8 mouse cellular contexts compared by ENCODE assay signal in the genomic region with DNA sequence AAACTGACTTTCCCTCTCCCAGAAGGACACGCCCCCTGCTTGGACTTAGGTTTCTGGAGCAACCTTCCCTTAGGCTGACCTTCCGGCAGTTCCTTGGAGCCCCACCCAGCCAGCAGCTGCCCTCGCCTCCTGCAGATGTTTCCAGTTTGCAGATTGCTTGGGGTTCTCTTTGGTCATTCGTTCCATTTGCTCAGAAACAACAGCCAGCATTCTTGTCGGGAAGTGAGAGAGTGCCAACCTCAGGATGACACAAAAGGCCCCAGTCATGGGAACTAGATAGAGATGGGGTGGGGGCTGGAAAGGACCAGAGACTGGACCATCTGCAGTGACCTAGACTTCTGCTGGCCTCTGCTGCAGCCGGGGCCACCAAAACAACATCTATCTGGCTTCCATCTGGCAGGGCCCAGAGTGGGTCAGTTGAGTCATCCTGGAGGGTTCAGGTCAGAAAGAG. TPM values are rescaled to one million over a fixed set of nuclear protein-coding genes. Genes with fewer than 3 reads are reported as not detected.
DNase-seq lines count a peak whose midpoint lies in the region; ATAC-seq and TF ChIP-seq lines count a peak whose summit lies in the region.

No protein-coding gene starts in this region.

- no peaks in the 10 kb centered on the region for H3K36me3 ChIP-seq in kidney, embryonic 16.5 days (ENCODE audit: insufficient read depth, low read length)
- H3K36me3 ChIP-seq in hindbrain, postnatal 0 days (ENCODE audit: insufficient read depth, low read length), result no peaks in the 10 kb centered on the region

- peak overlapping the region; percentile 23; the same call in 1 of the 2 replicates for H3K27ac ChIP-seq in kidney, embryonic 16.5 days (ENCODE audit: low read length)
- no peak overlapping the region for H3K27ac ChIP-seq in hindbrain, postnatal 0 days

- no peak overlapping the region for H3K4me3 ChIP-seq in kidney, embryonic 16.5 days (ENCODE audit: low read length)
- H3K4me3 ChIP-seq in hindbrain, postnatal 0 days (ENCODE audit: low read length), result no peak overlapping the region

- H3K9ac ChIP-seq in kidney, embryonic 16.5 days (replicated peaks; ENCODE audit: low read length), result no peak overlapping the region
- no peak overlapping the region for H3K9ac ChIP-seq in hindbrain, postnatal 0 days (replicated peaks; ENCODE audit: low read length)

- DNase-seq in layer of hippocampus, adult 11-12 months (ENCODE audit: low spot score), result peak; percentile 65
- DNase-seq in layer of hippocampus, postnatal 14 days (ENCODE audit: low spot score in 2 of 2), result no peak
- peak; percentile 53 for DNase-seq in Muller cell, postnatal 12 days (ENCODE audit: inconsistent ontology term)
- peak; percentile 78 for DNase-seq in gastrocnemius, postnatal 14 days
- peak; percentile 75 for DNase-seq in lung, postnatal 36 days
- DNase-seq in hindbrain, postnatal 0 days (ENCODE audit: low spot score), result no peak
- DNase-seq in spleen, adult 18-20 months, result no peak

- H3K27me3 ChIP-seq in kidney, embryonic 16.5 days (ENCODE audit: insufficient read depth, low read length), result no peaks in the 10 kb centered on the region
- no peaks in the 10 kb centered on the region for H3K27me3 ChIP-seq in hindbrain, postnatal 0 days (ENCODE audit: insufficient read depth, low read length)

- 39% methylated on average over 6 of the region's 6 CpGs for WGBS in kidney, embryonic 16.5 days
- WGBS in hindbrain, postnatal 0 days, result 61% methylated on average over 6 of the region's 6 CpGs

- H3K9me3 ChIP-seq in kidney, embryonic 16.5 days (ENCODE audit: low read length), result no peaks in the 10 kb centered on the region
- H3K9me3 ChIP-seq in hindbrain, postnatal 0 days (ENCODE audit: low read length), result no peaks in the 10 kb centered on the region

- H3K4me2 ChIP-seq in kidney, embryonic 16.5 days (replicated peaks; ENCODE audit: low read depth, low read length), result no peak overlapping the region
- H3K4me2 ChIP-seq in hindbrain, postnatal 0 days (ENCODE audit: low read depth, low read length), result no peak overlapping the region

- ATAC-seq in kidney, embryonic 16.5 days (ENCODE audit: low FRiP score, low TSS enrichment), result peak; percentile 13; the same call in 1 of the 2 replicates
- no peak for ATAC-seq in hindbrain, postnatal 0 days

- intact Hi-C loops in gastrocnemius, postnatal 14 days (cut with DNase I; ENCODE audit: low total_unique reads), result no loop called here

- H3K4me1 ChIP-seq in kidney, embryonic 16.5 days (ENCODE audit: insufficient read depth, low read length), result peaks cover 38% of the 10 kb centered on the region
- H3K4me1 ChIP-seq in hindbrain, postnatal 0 days (ENCODE audit: insufficient read depth, low read length), result peaks cover 3% of the 10 kb centered on the region; the same call in 1 of the 2 replicates

- TF ChIP-seq CTCF in hindbrain, postnatal 0 days (IDR thresholded peaks at IDR 0.05; ENCODE audit: low read depth), result no peak

RNA-seq across cellular contexts. Expression of a gene that starts 23.3 kb away (rescaled TPM):
- under 1 TPM in 1 of 2 experiments, not detected in 1; 0.69 TPM for total RNA-seq in layer of hippocampus, postnatal 14 days (2021)
- not detected for total RNA-seq in gastrocnemius, postnatal 14 days (2021)
- polyA plus RNA-seq in kidney, embryonic 16.5 days (2015; fragmentation: Nextera tagmentation; extraction: Ambion mirVana), result not detected in 2 replicates
- not detected in 2 replicates for total RNA-seq in hindbrain, postnatal 0 days (2014; rRNA removed)
- polyA plus RNA-seq in hindbrain, postnatal 0 days (2015; fragmentation: Nextera tagmentation; extraction: Ambion mirVana), result not detected in 2 replicates

RNA-seq across cellular contexts. Expression of a gene that starts 23.3 kb away (rescaled TPM):
- under 1 TPM; 0.62 to 0.95 TPM for total RNA-seq in layer of hippocampus, postnatal 14 days (2021)
- not detected for total RNA-seq in gastrocnemius, postnatal 14 days (2021)
- polyA plus RNA-seq in kidney, embryonic 16.5 days (2015; fragmentation: Nextera tagmentation; extraction: Ambion mirVana), result not detected in 2 replicates
- 0.16 and 0.93 TPM in 2 replicates for total RNA-seq in hindbrain, postnatal 0 days (2014; rRNA removed)
- polyA plus RNA-seq in hindbrain, postnatal 0 days (2015; fragmentation: Nextera tagmentation; extraction: Ambion mirVana), result 0.18 and 0.32 TPM in 2 replicates

RNA-seq across cellular contexts. Expression of a gene that starts 38.5 kb away (rescaled TPM):
- under 1 TPM; 0.55 to 0.86 TPM for total RNA-seq in layer of hippocampus, postnatal 14 days (2021)
- total RNA-seq in gastrocnemius, postnatal 14 days (2021), result under 1 TPM; 0.44 to 0.74 TPM
- polyA plus RNA-seq in kidney, embryonic 16.5 days (2015; fragmentation: Nextera tagmentation; extraction: Ambion mirVana), result 0.40 and 0.62 TPM in 2 replicates
- total RNA-seq in hindbrain, postnatal 0 days (2014; rRNA removed), result 0.14 and 0.21 TPM in 2 replicates
- polyA plus RNA-seq in hindbrain, postnatal 0 days (2015; fragmentation: Nextera tagmentation; extraction: Ambion mirVana), result 0.39 and 0.41 TPM in 2 replicates

Comparison
In these comparisons a context has a peak if more than half of its experiments do, and no peak if none do; other contexts are left out.
1. DNase-seq: peak in layer of hippocampus, adult 11-12 months (single experiment), Muller cell, postnatal 12 days (single experiment), gastrocnemius, postnatal 14 days (single experiment) and lung, postnatal 36 days (single experiment); none in layer of hippocampus, postnatal 14 days (0 of 2), hindbrain, postnatal 0 days (single experiment) and spleen, adult 18-20 months (0 of 2).